Mouse (Mus musculus) bone marrow macrophage, adult 2 months (primary cell): ENCODE results near the gene Flt3l.

Experiments used
- CTCF ChIP-seq: IDR thresholded peaks from 2 replicates; pipeline ENCODE4 v1.5.1; 2012; ENCODE audit warnings: low read depth, mild to moderate bottlenecking, low read length, moderate library complexity
- POLR2A ChIP-seq: IDR thresholded peaks from 2 replicates; pipeline ENCODE4 v1.6.1; 2012; ENCODE audit warnings: mild to moderate bottlenecking, low read depth, low read length, borderline replicate concordance

GRCm38 (mm10) chr7:45131850-45132249 lies 4.4 kb downstream of the Flt3l start:
- no peak for TF ChIP-seq CTCF
- TF ChIP-seq POLR2A = no peak
